Mouse (Mus musculus) limb, embryonic 11.5 days (tissue): ENCODE measurements around the gene Trim2. TPM values are rescaled to one million over a fixed set of nuclear protein-coding genes. Genes with fewer than 3 reads are reported as not detected.
A peak's percentile ranks its signal among the peaks of the same experiment; 100 is the strongest.

Source experiments
- ATAC-seq: fragments of 200-750 bp; cut with Nextera tagmentation; 2 replicates; pipeline ENCODE4 v1.8.0; 2017; ENCODE audit warnings: low read depth; ENCODE audit not compliant: insufficient number of reproducible peaks, low FRiP score, low TSS enrichment
- DNase-seq: peaks from one replicate; pipeline ENCODE4 v3.0.0-alpha.2; 2015; ENCODE audit warnings: low spot score
- H3K27ac ChIP-seq: fragments of 300-500 bp; sonication (generic); replicated peaks from 2 replicates; pipeline ENCODE4 v1.5.1; 2014; ENCODE audit warnings: low read depth, mild to moderate bottlenecking, low read length
- H3K27me3 ChIP-seq: fragments of 300-500 bp; sonication (generic); 2 replicates; pipeline ENCODE4 v1.6.1; 2014; ENCODE audit warnings: mild to moderate bottlenecking, low read length, mixed read lengths; ENCODE audit not compliant: control insufficient read depth, insufficient read depth
- H3K36me3 ChIP-seq: fragments of 300-500 bp; sonication (generic); 2 replicates; pipeline ENCODE4 v1.6.1; 2014; ENCODE audit warnings: mild to moderate bottlenecking, low read length, moderate library complexity, mixed read lengths; ENCODE audit not compliant: control insufficient read depth, insufficient read depth
- H3K4me1 ChIP-seq: fragments of 300-500 bp; sonication (generic); 2 replicates; pipeline ENCODE4 v1.6.1; 2014; ENCODE audit warnings: low read length, mixed read lengths; ENCODE audit not compliant: control insufficient read depth, insufficient read depth
- H3K4me2 ChIP-seq: fragments of 300-500 bp; sonication (generic); 2 replicates; pipeline ENCODE4 v1.6.1; 2014; ENCODE audit warnings: low read depth, mild to moderate bottlenecking, moderate library complexity; ENCODE audit not compliant: severe bottlenecking
- H3K4me3 ChIP-seq: fragments of 300-500 bp; sonication (generic); 2 replicates; pipeline ENCODE4 v1.5.1; 2014; ENCODE audit warnings: low read depth, low read length
- H3K9ac ChIP-seq: fragments of 300-500 bp; sonication (generic); 2 replicates; pipeline ENCODE4 v1.6.1; 2014; ENCODE audit warnings: mild to moderate bottlenecking, low read length
- H3K9me3 ChIP-seq: fragments of 300-500 bp; sonication (generic); 2 replicates; pipeline ENCODE4 v1.6.1; 2016; ENCODE audit warnings: low read length; ENCODE audit not compliant: control insufficient read depth
- WGBS: fragments of 180-500 bp; shearing (Covaris S2); extraction: QIAGEN DNeasy Blood & Tissue Kit; methylation state at CpG from one replicate; pipeline ENCODE4 v1.1.7; 2014; 5-methylcytosine and 5-hydroxymethylcytosine counted together
- polyA plus RNA-seq: library from polyadenylated mRNA; unstranded; fragments of >200 nt; fragmentation: Nextera tagmentation; extraction: Ambion mirVana; gene quantifications from 2 replicates; pipeline ENCODE4 v1.2.1, GENCODE M21; 2014

Gene Trim2
- polyA plus RNA-seq, 1 experiment from 2014 or later: 12.4 TPM

DNA sequence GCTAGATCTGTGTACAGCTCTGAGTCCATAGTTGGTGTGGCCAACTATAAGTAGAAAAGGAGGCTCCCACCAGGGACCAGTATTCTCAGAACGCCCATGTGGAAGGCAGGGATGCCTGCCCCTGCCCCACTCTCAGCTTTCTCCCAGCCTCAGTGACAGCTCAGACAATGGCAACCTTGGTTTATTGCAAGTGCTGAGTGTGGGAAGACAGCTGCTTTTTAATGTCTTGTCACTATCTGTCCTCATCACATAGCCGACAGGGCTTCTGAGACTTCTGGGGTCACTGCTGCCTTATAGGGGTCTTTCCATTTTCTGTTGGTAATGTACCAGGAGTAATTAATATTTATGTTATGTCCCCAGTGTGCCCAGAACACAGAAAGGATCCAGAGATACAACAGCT lies 42.3 kb downstream of the Trim2 start:
- Histone ChIP-seq H3K36me3 (no peaks in the 10 kb centered on the region), H3K4me2 (no peak overlapping the region), H3K4me1 (peaks cover 16% of the 10 kb centered on the region), H3K9ac (no peak overlapping the region), H3K9me3 (no peaks in the 10 kb centered on the region), H3K27ac (no peak overlapping the region), H3K27me3 (peaks cover 9% of the 10 kb centered on the region), H3K4me3 (no peak overlapping the region)
- 74% methylated on average over 2 of the region's 2 CpGs for WGBS
- ATAC-seq (no peak), DNase-seq (no peak)

DNA sequence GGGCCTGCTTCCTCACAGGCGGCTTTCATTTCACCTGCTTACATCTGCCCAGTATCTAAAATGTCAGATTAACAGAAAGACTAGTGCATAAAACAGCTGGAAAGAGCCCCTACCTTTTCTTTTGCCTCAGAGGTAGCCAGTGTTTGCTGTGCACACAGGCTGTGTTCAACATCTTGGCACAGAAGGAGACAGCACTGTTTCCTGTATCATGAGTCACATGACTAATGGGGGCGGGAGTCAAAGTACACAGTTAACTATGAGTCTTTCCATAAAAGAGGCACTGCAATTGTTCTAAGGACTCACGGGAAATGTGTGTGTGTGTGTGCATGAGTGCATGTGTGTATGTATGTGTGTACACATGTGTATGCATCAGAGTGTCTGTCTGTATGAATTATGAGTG lies 43.9 kb downstream of the Trim2 start:
- DNase-seq: no peak
- Histone ChIP-seq H3K4me3 (no peak overlapping the region), H3K27ac (no peak overlapping the region), H3K4me1 (peaks cover 20% of the 10 kb centered on the region), H3K9ac (no peak overlapping the region), H3K9me3 (no peaks in the 10 kb centered on the region), H3K36me3 (no peaks in the 10 kb centered on the region), H3K4me2 (no peak overlapping the region), H3K27me3 (peaks cover 2% of the 10 kb centered on the region)
- no peak for ATAC-seq
- 85% methylated on average over 3 of the region's 3 CpGs for WGBS

DNA sequence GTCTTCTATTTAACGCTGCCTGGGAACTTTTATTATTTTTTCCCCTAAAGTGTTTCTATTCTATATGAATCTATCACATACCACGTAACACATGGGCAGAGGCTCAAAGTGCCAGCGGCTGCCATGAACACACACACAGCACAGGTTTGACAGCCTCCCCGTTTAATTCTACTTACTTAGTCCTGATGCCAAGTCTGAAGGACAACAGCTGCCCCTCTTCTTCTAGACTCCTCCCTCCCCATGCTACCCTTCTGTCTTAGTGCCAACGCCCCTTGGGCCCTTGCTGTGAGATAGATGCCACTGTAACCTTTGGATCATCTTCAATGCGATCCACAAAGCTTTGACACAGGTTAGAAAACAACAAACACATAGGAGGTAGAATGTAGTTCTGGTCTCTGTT lies 44.8 kb downstream of the Trim2 start:
- no peak overlapping the region for H3K4me3 ChIP-seq
- H3K9ac ChIP-seq: no peak overlapping the region
- no peaks in the 10 kb centered on the region for H3K36me3 ChIP-seq
- no peak for DNase-seq
- no peak for ATAC-seq
- H3K27ac ChIP-seq: no peak overlapping the region
- no peaks in the 10 kb centered on the region for H3K9me3 ChIP-seq
- 88% methylated on average over 6 of the region's 6 CpGs for WGBS
- peaks cover 2% of the 10 kb centered on the region; the same call in 1 of the 2 replicates for H3K27me3 ChIP-seq
- H3K4me2 ChIP-seq: no peak overlapping the region
- peaks cover 20% of the 10 kb centered on the region for H3K4me1 ChIP-seq

DNA sequence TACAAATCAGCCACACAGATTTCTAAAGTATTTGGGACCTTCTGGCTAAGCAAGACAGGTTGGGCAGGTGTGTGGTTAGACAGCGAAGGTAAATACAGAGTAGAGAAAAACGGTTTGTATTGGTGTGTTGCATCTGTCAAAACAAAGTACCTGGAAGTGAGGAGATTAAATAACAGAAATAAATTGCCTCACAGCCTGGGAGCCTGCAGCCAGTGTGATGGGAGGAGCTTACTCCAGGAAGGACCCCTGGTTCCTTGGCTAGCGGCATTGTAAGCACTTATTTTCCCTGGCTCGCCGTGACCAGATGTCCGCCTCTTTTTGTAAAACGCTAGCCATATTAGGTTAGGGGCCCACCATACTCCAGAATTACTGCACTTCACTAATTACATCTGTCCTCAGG lies 45.8 kb downstream of the Trim2 start:
- Histone ChIP-seq H3K4me3 (no peak overlapping the region), H3K4me1 (peaks cover 20% of the 10 kb centered on the region), H3K27me3 (no peaks in the 10 kb centered on the region; the same call in 1 of the 2 replicates), H3K36me3 (no peaks in the 10 kb centered on the region), H3K9ac (no peak overlapping the region), H3K4me2 (no peak overlapping the region), H3K27ac (no peak overlapping the region), H3K9me3 (no peaks in the 10 kb centered on the region)
- WGBS: 10% methylated on average over 7 of the region's 7 CpGs
- DNase-seq: peak; percentile 54
- no peak for ATAC-seq

DNA sequence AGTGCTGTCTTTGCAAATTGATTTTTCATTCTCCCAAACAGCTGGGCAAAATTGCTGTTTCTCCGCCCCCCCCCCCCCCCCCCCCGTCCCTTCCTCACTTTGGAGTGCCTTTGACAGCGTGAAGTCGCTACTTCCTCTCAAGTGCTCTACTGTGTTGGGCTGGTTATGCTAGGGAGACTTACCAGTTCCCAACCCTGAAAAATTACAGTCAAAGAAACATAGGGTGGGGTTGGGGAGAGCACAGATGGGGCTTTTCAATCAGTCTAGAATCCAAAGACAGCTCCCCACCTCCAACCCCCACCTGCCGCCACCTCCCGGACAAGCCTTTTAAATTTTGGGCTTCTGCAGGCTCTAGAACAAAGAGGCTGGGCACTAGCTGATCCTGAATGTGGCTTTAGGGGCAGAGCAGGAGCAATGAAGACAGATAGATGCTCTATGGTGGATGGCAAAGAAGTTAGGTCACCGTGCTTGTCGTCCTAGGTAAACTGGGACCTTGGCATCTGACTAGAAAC lies 46.6 kb downstream of the Trim2 start:
- H3K9me3 ChIP-seq: no peaks in the 10 kb centered on the region
- no peaks in the 10 kb centered on the region; the same call in 1 of the 2 replicates for H3K27me3 ChIP-seq
- DNase-seq (peak; percentile 35), ATAC-seq (no peak; the same call in 1 of the 2 replicates)
- H3K4me1 ChIP-seq: peaks cover 20% of the 10 kb centered on the region
- 5% methylated on average over 7 of the region's 8 CpGs for WGBS
- peak overlapping the region; percentile 96 for H3K4me2 ChIP-seq
- no peaks in the 10 kb centered on the region for H3K36me3 ChIP-seq
- H3K9ac ChIP-seq: no peak overlapping the region
- no peak overlapping the region for H3K27ac ChIP-seq
- H3K4me3 ChIP-seq: peak overlapping the region; percentile 55

DNA sequence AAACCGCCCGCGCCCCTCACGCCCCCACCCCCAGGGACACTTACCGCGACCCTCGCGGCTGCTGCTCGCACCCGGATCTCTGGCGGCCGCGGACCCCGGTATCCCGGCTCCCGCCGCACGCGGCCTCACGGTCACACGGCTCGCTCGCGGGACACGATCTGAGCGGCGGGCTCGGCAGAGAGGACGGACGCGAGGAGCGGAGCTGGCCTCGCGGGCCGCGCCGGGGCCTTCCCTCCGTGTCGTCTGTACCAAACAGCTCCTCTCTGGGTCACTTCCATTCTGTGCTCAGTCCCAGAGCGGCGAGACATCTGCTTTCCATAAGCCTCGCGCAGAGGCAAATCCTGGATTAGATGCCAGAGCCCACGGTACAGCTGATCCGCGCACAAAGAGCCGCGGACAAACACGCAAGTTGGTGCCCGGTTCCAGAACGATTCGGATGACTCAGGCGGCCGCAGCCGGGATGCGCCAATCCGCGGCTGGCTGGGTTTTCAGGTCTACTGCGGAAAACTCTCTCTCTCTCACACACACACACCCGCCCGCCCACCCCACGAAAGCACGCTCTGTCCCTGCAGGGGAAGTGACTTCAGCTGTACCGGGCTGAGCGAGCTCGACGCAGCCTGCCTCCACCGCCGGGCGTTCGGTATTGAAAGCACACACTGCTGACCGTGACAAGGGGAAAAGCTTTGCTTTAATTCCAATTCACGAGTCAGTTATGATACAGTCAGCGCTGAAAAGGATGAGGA lies 47.2 kb downstream of the Trim2 start:
- H3K27me3 ChIP-seq: no peaks in the 10 kb centered on the region; the same call in 1 of the 2 replicates

DNA sequence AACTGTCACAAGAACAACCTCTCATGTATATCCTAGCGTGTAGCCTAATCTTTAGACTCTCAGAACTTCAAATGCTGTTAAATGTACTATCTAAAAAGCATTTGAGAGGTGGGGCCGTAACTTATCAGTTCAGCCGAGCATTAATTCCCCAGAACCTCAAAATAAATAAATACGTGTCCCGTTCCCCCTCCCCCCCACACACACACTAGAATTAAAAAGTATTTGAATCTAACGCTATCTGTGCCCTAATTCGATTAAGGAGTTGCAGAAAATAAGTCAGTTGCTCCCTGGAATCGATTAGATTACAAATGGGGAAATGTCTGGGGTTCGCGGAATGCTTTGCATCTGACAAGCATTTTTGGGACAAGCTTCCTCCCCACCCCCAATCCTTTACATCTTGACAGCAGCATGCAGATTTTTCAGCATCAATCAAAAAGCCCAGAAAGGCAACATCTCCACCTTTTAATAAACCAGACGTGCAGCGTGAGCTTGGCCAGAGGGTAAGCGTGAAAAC lies 48.1 kb downstream of the Trim2 start:
- DNase-seq (peak; percentile 30), ATAC-seq (no peak)
- no peak overlapping the region for H3K9ac ChIP-seq
- peaks cover 20% of the 10 kb centered on the region for H3K4me1 ChIP-seq
- H3K36me3 ChIP-seq: no peaks in the 10 kb centered on the region
- no peaks in the 10 kb centered on the region for H3K9me3 ChIP-seq
- H3K27ac ChIP-seq: no peak overlapping the region
- 7% methylated on average over 13 of the region's 13 CpGs for WGBS
- H3K27me3 ChIP-seq: no peaks in the 10 kb centered on the region
- peak overlapping the region; percentile 96 for H3K4me2 ChIP-seq
- H3K4me3 ChIP-seq: peak overlapping the region; percentile 55

More for the DNA sequence above, 47.2 kb downstream of the Trim2 start:
- no peaks in the 10 kb centered on the region for H3K9me3 ChIP-seq
- H3K4me2 ChIP-seq: peak overlapping the region; percentile 96
- WGBS: under 1% methylated on average over 74 of the region's 74 CpGs
- H3K4me3 ChIP-seq: peak overlapping the region; percentile 55
- no peak overlapping the region for H3K27ac ChIP-seq
- ATAC-seq (0 out of 2 replicates have a peak, but pooled peaks have one; percentile 23), DNase-seq (peak; percentile 74)
- no peaks in the 10 kb centered on the region for H3K36me3 ChIP-seq
- H3K9ac ChIP-seq: peak overlapping the region; percentile 69
- H3K4me1 ChIP-seq: peaks cover 20% of the 10 kb centered on the region

DNA sequence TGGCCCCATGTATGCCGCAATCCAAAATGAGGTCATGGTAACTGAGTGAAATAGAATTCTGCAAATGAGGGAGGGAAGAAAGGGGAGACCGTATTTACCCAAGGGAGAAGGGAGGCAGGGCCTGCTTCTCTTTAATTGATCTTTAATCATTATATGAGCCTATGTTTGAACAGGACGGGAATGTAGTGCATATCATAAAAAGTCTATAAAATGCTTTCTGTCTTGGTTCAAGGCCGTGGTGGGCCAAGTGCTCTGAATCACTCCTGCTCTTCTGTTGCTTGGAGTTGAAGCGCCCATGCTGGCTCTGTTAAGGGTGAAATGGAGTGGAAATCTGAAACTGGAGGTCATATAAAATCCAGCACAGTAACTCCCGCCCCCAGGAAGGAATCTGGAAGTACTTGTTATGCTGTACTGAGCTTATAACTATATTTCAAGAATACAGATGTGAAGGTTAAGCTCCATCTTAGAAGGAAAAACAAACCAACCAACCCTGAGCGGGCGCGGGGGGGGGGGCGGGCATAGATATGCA lies 48.6 kb downstream of the Trim2 start:
- no peaks in the 10 kb centered on the region for H3K27me3 ChIP-seq
- DNase-seq (peak; percentile 33), ATAC-seq (no peak)
- no peak overlapping the region for H3K9ac ChIP-seq
- H3K27ac ChIP-seq: no peak overlapping the region
- H3K4me2 ChIP-seq: peak overlapping the region; percentile 96; the same call in 1 of the 2 replicates
- H3K4me1 ChIP-seq: peaks cover 21% of the 10 kb centered on the region
- H3K36me3 ChIP-seq: no peaks in the 10 kb centered on the region
- 22% methylated on average over 10 of the region's 10 CpGs for WGBS
- 0 out of 2 replicates have a peak overlapping the region, but pooled peaks have one; percentile 55 for H3K4me3 ChIP-seq
- H3K9me3 ChIP-seq: no peaks in the 10 kb centered on the region
